Mouse (Mus musculus) stomach, embryonic 15.5 days (tissue): ENCODE measurements around the gene Trpm2. TPM values are rescaled to one million over a fixed set of nuclear protein-coding genes. Genes with fewer than 3 reads are reported as not detected.
"Not testable (repeated sequence)": the region's sequence is repeated elsewhere in the genome, so short reads cannot be mapped to it uniquely, and the experiment has no call there.

Source experiments
- ATAC-seq: fragments of 200-750 bp; cut with Nextera tagmentation; 2 replicates; pipeline ENCODE4 v1.8.0; 2017; ENCODE audit warnings: low read depth, moderate number of reproducible peaks, moderate TSS enrichment; ENCODE audit not compliant: insufficient read depth, low FRiP score
- H3K27ac ChIP-seq: fragments of 300-500 bp; sonication (generic); 2 replicates; pipeline ENCODE4 v1.5.1; 2015; ENCODE audit warnings: mild to moderate bottlenecking, inconsistent platforms
- H3K27me3 ChIP-seq: fragments of 300-500 bp; sonication (generic); replicated peaks from 2 replicates; pipeline ENCODE4 v1.6.1; 2015; ENCODE audit warnings: inconsistent platforms
- H3K36me3 ChIP-seq: fragments of 300-500 bp; sonication (generic); 2 replicates; pipeline ENCODE4 v1.6.1; 2015; ENCODE audit warnings: inconsistent platforms
- H3K4me1 ChIP-seq: fragments of 300-500 bp; sonication (generic); 2 replicates; pipeline ENCODE4 v1.6.1; 2015; ENCODE audit warnings: inconsistent platforms
- H3K4me2 ChIP-seq: fragments of 300-500 bp; sonication (generic); 2 replicates; pipeline ENCODE4 v1.6.1; 2015; ENCODE audit warnings: mild to moderate bottlenecking, inconsistent platforms
- H3K4me3 ChIP-seq: fragments of 300-500 bp; sonication (generic); replicated peaks from 2 replicates; pipeline ENCODE4 v1.5.1; 2015; ENCODE audit warnings: inconsistent platforms
- H3K9ac ChIP-seq: fragments of 300-500 bp; sonication (generic); 2 replicates; pipeline ENCODE4 v1.6.1; 2015; ENCODE audit warnings: inconsistent platforms
- H3K9me3 ChIP-seq: fragments of 300-500 bp; sonication (generic); 2 replicates; pipeline ENCODE4 v1.6.1; 2016; ENCODE audit warnings: inconsistent platforms
- WGBS: fragments of 180-500 bp; shearing (Covaris S2); methylation state at CpG from one replicate; pipeline ENCODE4 v1.1.7; 2015; 5-methylcytosine and 5-hydroxymethylcytosine counted together
- polyA plus RNA-seq: library from polyadenylated mRNA; unstranded; fragments of >200 nt; fragmentation: Nextera tagmentation; extraction: Ambion mirVana; gene quantifications from 2 replicates; pipeline ENCODE4 v1.2.1, GENCODE M21; 2015

Gene Trpm2
- polyA plus RNA-seq, 1 experiment from 2014 or later, result 1.2 TPM

- no peak; the same call in 1 of the 2 replicates for ATAC-seq
- peak overlapping the region; percentile 51; the same call in 1 of the 2 replicates for H3K27ac ChIP-seq
- WGBS, result 50% methylated on average over 8 of the region's 8 CpGs
- peaks cover 20% of the 10 kb centered on the region for H3K4me1 ChIP-seq
- no peaks in the 10 kb centered on the region for H3K36me3 ChIP-seq
- no peak overlapping the region for H3K4me2 ChIP-seq
- no peak overlapping the region for H3K9ac ChIP-seq
- H3K4me3 ChIP-seq, result no peak overlapping the region
- no peaks in the 10 kb centered on the region for H3K9me3 ChIP-seq
- H3K27me3 ChIP-seq, result no peaks in the 10 kb centered on the region
These were observed 6.2 kb upstream of the Trpm2 start for GRCm38 (mm10) chr10:77976458-77977150.

DNA sequence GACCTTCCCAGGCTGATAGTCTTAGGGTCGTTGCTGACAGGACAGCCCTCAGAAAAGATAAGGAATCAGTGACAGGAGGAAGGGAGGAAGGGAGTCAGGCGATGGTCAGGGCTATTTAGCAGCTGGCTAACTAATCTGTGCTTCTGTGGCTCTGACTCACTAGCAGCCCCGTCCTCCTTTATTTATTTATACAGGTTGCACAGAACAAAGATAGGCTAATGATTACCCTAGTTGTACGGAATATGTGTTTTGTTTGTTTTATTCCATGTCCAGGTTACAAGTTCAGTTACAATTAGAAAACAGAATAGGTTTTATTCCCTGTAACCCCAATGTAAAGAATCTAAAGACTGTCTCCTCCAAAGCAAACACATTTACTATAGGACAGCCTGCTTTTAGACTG is 5.3 kb upstream of the Trpm2 start:
- H3K4me1 ChIP-seq, result peaks cover 20% of the 10 kb centered on the region

GRCm38 (mm10) chr10:77974811-77975210 is 4.4 kb upstream of the Trpm2 start:
- WGBS, result 62% methylated on average over 5 of the region's 5 CpGs
- H3K27me3 ChIP-seq, result peaks cover 3% of the 10 kb centered on the region
- H3K4me1 ChIP-seq, result peaks cover 21% of the 10 kb centered on the region
- H3K4me2 ChIP-seq, result no peak overlapping the region
- no peaks in the 10 kb centered on the region for H3K9me3 ChIP-seq
- no peak overlapping the region for H3K9ac ChIP-seq
- H3K36me3 ChIP-seq, result no peaks in the 10 kb centered on the region
- ATAC-seq, result no peak
- H3K27ac ChIP-seq, result no peak overlapping the region; the same call in 1 of the 2 replicates
- H3K4me3 ChIP-seq, result no peak overlapping the region

More for the DNA sequence above, 5.3 kb upstream of the Trpm2 start:
- no peak overlapping the region for H3K9ac ChIP-seq
- peak overlapping the region; percentile 26; the same call in 1 of the 2 replicates for H3K4me2 ChIP-seq
- H3K9me3 ChIP-seq, result no peaks in the 10 kb centered on the region
- peak overlapping the region; percentile 80 for H3K27ac ChIP-seq
- 18% methylated on average over 4 of the region's 4 CpGs for WGBS
- no peaks in the 10 kb centered on the region for H3K27me3 ChIP-seq
- no peak overlapping the region for H3K4me3 ChIP-seq
- no peaks in the 10 kb centered on the region for H3K36me3 ChIP-seq
- ATAC-seq, result no peak

DNA sequence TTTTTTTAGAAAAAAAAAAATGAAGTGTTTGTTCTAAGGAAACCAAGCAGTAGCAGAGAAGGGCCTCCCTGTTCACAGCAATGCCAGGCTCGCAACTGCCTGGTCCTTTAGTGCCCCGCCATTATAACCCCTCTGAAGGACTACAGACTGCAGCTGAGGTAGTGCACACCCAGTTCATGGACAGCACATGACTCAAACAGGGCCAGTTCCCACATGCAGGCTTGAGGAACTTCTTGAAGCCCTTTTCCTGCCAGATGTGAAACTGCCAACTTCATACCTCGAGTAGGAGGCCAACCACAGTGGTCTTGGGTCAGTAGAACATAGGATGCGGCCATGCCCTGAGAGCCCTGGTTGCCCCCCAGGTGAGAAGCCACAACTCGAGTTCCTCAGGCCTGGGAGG is 4.0 kb upstream of the Trpm2 start:
- Histone ChIP-seq H3K27me3 (peaks cover 6% of the 10 kb centered on the region), H3K9ac (no peak overlapping the region), H3K4me1 (peaks cover 24% of the 10 kb centered on the region), H3K9me3 (no peaks in the 10 kb centered on the region), H3K4me3 (no peak overlapping the region), H3K27ac (no peak overlapping the region), H3K36me3 (no peaks in the 10 kb centered on the region), H3K4me2 (no peak overlapping the region)
- WGBS, result 62% methylated on average over 5 of the region's 5 CpGs
- ATAC-seq, result no peak

DNA sequence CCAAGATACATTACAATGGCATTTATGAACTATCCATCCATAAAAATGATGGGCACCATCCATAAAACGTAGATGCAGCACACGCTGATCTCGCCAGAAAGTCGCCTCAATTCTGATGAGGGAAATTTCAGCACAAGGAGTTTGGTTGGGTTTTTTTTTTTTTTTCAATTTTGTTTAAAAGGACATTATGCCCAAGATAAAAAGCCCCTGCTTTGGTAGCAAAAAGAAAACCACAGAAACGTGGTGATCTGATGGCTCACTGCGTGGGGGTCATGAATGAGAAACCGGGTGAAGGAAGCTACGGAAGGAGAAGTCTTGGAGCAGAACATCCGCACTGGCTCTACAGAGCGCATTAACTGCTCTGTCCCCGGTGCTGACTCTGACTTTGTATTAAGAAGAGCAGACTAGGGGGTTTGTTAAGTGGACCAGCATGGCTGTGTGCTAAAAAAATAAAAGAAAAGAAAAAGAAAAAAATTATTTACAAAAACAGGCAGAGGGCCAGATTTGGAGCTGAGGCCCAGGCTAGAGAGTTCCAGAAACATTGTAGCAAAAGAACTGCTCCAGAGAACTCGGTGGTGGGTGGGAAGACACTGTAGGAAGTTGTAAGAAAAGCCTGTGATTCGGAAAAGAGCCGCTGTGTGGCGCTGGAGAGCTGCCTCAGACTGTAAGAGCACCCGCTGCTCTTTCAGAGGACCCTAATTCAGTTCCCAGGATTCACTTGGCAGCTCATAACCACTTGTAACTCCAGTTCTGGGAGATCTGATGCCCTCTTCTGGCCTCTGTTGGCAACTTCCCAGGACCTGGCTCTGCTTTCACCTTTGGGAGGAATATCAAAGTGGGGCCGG is 1.6 kb upstream of the Trpm2 start:
- Histone ChIP-seq H3K9ac (no peak overlapping the region), H3K27me3 (peaks cover 18% of the 10 kb centered on the region), H3K36me3 (no peaks in the 10 kb centered on the region), H3K4me1 (peaks cover 13% of the 10 kb centered on the region; the same call in 1 of the 2 replicates), H3K9me3 (no peaks in the 10 kb centered on the region), H3K4me2 (no peak overlapping the region), H3K27ac (no peak overlapping the region), H3K4me3 (no peak overlapping the region)
- WGBS, result 63% methylated on average over 17 of the region's 17 CpGs
- no peak for ATAC-seq

- WGBS, result 83% methylated on average over 10 of the region's 10 CpGs
- peaks cover 9% of the 10 kb centered on the region; the same call in 1 of the 2 replicates for H3K4me1 ChIP-seq
- no peak for ATAC-seq
- no peak overlapping the region for H3K9ac ChIP-seq
- no peaks in the 10 kb centered on the region for H3K9me3 ChIP-seq
- H3K27me3 ChIP-seq, result peaks cover 18% of the 10 kb centered on the region
- H3K4me2 ChIP-seq, result no peak overlapping the region
- no peak overlapping the region for H3K27ac ChIP-seq
- no peak overlapping the region for H3K4me3 ChIP-seq
- H3K36me3 ChIP-seq, result no peaks in the 10 kb centered on the region
These were observed 828 bp upstream of the Trpm2 start for GRCm38 (mm10) chr10:77971191-77971590.

- Histone ChIP-seq H3K27me3 (peaks cover 18% of the 10 kb centered on the region), H3K36me3 (no peaks in the 10 kb centered on the region), H3K4me2 (peak overlapping the region; percentile 66), H3K27ac (no peak overlapping the region), H3K4me1 (peaks cover 4% of the 10 kb centered on the region; the same call in 1 of the 2 replicates), H3K9ac (no peak overlapping the region), H3K4me3 (peak overlapping the region; percentile 29), H3K9me3 (no peaks in the 10 kb centered on the region)
- 18% methylated on average over 8 of the region's 8 CpGs for WGBS
- 0 out of 2 replicates have a peak, but pooled peaks have one; percentile 8 for ATAC-seq
These were observed 414 bp downstream of the Trpm2 start for GRCm38 (mm10) chr10:77969973-77970325.

DNA sequence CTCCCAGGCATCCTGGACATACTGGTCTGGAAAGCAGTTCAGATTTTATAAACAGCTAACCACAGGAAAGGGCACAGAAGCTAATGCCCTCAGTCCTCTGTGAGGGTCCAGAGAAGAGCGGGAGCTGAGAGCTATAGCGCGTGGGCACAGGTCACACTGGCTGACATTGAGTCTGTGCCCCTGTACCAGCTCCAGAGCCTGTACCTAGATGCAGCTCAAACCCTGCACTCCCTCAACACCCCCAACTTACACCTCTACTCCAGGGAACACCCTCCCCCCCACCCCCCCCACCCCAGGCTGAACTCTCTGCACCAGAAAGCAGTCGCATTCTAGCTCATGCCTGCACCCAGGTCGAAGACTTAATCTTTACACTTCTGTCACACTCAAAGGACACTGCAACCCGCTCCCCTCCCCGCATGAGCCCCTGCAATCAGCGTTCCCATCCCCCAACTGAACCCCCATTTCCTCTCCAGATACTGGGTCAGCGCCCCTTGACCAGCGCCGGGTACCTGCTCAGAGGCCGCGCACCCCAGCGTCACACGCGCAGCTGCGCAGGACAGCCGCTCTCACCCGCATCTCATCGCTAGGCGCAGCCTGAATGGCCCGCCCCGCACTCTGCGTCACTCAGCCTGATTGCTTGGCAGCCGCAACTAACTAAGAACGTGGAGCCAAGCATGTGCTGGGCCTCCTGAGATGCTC is 940 bp downstream of the Trpm2 start:
- H3K9ac ChIP-seq, result no peak overlapping the region
- H3K4me2 ChIP-seq, result peak overlapping the region; percentile 66
- H3K27ac ChIP-seq, result no peak overlapping the region
- peaks cover 4% of the 10 kb centered on the region; the same call in 1 of the 2 replicates for H3K4me1 ChIP-seq
- H3K9me3 ChIP-seq, result no peaks in the 10 kb centered on the region
- 0 out of 2 replicates have a peak, but pooled peaks have one; percentile 53 for ATAC-seq
- H3K27me3 ChIP-seq, result peaks cover 18% of the 10 kb centered on the region
- H3K4me3 ChIP-seq, result peak overlapping the region; percentile 29
- 6% methylated on average over 25 of the region's 26 CpGs for WGBS
- H3K36me3 ChIP-seq, result no peaks in the 10 kb centered on the region

GRCm38 (mm10) chr10:77963971-77964370 is 6.4 kb downstream of the Trpm2 start:
- Histone ChIP-seq H3K36me3 (no peaks in the 10 kb centered on the region), H3K4me1 (no peaks in the 10 kb centered on the region), H3K4me2 (no peak overlapping the region), H3K27me3 (0 out of 2 replicates have a peak, but pooled peaks cover 12% of the 10 kb centered on the region), H3K27ac (no peak overlapping the region), H3K4me3 (no peak overlapping the region), H3K9me3 (no peaks in the 10 kb centered on the region), H3K9ac (no peak overlapping the region)
- WGBS, result 74% methylated on average over 6 of the region's 6 CpGs
- ATAC-seq, result no peak

GRCm38 (mm10) chr10:77962725-77963124 is 7.6 kb downstream of the Trpm2 start:
- Histone ChIP-seq H3K27ac (no peak overlapping the region), H3K27me3 (0 out of 2 replicates have a peak, but pooled peaks cover under 1% of the 10 kb centered on the region), H3K36me3 (no peaks in the 10 kb centered on the region), H3K4me1 (no peaks in the 10 kb centered on the region), H3K4me3 (no peak overlapping the region), H3K4me2 (no peak overlapping the region), H3K9ac (no peak overlapping the region), H3K9me3 (no peaks in the 10 kb centered on the region)
- ATAC-seq, result no peak
- WGBS, result 78% methylated on average over 2 of the region's 2 CpGs

DNA sequence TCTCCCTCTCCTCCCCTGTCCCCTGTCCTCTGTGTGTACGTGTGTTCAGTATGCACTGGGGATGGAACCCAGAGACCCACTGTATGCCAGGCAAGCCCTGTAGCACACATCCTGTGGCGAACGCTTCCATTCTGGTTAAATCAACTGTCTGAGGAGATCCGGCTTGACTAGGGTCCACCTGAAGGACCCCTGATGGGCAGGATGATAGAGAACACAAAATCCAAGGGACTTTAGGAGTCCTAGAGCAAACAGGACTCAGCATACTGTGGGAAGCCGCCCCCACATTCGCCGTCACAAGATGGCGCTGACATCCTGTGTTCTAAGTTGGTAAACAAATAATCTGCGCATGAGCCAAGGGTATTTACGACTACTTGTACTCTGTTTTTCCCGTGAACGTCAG is 19.9 kb downstream of the Trpm2 start:
- H3K4me3 ChIP-seq, H3K9me3 ChIP-seq, H3K27me3 ChIP-seq, H3K9ac ChIP-seq, H3K27ac ChIP-seq, H3K36me3 ChIP-seq, H3K4me2 ChIP-seq, ATAC-seq, H3K4me1 ChIP-seq: not testable (repeated sequence)
- 92% methylated on average over 10 of the region's 12 CpGs for WGBS
